Mouse (Mus musculus): Measurements from ENCODE around the gene Tubb3. TPM values are rescaled to one million over a fixed set of nuclear protein-coding genes. Genes with fewer than 3 reads are reported as not detected.

The Tubb3 gene
- 0.85 TPM for polyA plus RNA-seq (2014; fragmentation: Illumina TruSeq; extraction: RNeasy Lipid Tissue Mini Kit (QIAGEN cat#74804); ENCODE audit: low read depth, low replicate concordance)

DNA sequence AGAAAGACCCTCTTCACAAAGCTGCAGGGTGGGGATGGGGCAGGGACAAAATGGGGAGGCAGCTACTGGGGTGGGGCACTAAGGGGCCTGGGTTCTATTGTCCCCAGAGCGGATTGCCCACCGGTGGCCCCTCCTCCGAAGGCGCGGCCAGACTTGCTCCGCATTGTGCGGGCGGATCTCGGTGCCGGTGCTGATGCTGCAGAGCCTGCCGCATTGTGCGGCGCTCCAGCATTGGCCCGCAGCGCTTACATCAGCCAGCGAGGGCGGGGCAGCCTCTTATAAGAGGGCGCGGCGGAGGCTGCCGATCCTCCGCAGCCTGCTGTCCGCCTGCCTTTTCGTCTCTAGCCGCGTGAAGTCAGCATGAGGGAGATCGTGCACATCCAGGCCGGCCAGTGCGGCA, at the start of gene Tubb3:
Gene Tubb3 (plus strand): TSS at position 179 of the 400 bp plus-strand sequence.

DNA sequence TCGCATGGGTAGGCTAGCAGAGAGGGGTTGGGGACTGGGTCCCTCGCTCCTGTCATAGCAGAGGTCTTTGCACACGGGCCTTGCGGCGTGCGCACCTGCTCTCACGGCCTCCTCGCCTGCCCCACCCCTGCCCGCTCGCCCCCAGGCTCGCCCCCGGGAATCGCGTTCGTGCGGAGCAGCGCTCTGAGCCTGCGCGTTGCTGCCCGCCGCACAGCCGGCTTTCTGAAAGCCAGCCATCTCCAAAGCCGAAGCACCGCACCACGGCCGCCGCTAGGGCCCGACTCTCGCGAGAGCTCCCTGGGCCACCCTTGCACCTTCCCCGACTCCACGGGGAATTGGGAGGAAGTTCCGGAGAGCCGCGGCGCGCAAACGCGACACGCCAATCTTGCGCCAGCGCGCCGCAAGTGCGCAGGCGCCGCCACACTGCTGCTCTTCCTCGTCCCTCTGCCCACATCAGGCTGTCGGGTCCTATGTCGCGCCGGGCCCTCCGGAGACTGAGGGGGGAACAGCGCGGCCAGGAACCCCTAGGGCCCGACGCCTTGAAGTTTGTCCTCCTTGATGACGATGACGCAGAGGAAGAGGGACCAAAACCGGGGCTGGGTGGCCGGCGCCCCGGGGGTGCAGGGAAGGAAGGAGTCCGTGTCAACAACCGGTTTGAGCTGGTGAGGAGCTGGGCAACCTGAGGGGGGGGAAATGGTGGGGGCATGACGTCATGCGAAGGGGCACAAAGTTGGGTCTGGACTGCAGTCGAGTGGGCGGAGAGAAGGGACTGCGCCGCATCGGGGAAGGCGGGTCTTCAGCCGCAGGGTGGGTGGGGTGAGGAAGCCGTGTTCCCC, 37.6 kb upstream of the Tubb3 start, which contains the start of gene Tcf25:
Gene Tcf25 (plus strand): TSS at position 351 of the 836 bp plus-strand sequence.

DNA sequence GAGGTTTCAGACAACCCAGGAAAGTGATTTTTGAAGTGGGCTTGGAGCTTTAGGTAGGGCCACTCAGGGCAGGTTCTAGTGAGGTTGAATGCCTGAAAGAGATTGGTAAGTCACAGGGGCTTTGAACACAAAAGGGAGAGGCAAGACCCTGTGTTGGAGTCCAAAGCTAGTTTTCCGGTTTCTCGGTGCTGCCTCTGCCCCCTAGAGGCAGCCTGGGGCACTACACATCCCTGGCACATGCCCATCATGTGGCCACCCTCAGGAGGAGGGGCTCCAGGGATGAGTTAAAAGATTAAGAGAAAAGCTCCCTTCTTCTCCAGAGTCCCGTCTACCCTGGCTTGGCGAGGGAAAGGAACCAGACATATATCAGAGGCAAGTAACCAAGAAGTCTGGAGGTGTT, 4.4 kb upstream of the Tubb3 start, which contains the start of gene Mc1r:
Gene Mc1r (plus strand): TSS at position 322 of the 400 bp plus-strand sequence.

DNA sequence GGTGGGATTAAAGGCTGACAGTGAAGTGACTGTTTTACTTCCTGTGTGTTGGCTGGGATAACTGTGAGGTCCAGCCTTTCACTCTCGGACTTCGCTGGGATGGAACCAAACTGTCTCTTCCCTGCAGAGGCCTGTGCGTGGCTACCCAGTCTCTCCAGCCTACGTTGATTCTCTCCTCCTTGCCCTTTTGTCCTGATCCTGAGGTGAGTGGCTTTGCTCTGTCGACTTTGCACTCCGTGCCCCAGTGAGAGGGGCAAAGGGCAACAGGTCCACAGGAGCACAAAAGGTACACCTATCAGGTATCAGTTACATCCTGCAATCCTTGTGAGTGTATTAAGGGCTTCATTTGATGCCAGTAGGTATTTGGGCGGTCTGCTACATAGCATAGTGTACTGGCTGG, 12.2 kb downstream of the Tubb3 start, which contains the start of gene Def8:
Gene Def8 (plus strand): TSS at position 87 of the 400 bp plus-strand sequence.

Other genes with a start within 250 kb of the Tubb3 start
- gene Dpep1, start 225.2 kb upstream of the Tubb3 start, polyA plus RNA-seq (2014; fragmentation: Illumina TruSeq; extraction: RNeasy Lipid Tissue Mini Kit (QIAGEN cat#74804); ENCODE audit: low read depth, low replicate concordance): 33.6 TPM
- gene Chmp1a, start 198.7 kb upstream of the Tubb3 start, polyA plus RNA-seq (2014; fragmentation: Illumina TruSeq; extraction: RNeasy Lipid Tissue Mini Kit (QIAGEN cat#74804); ENCODE audit: low read depth, low replicate concordance): 16.8 TPM
- gene Spata33, start 198.6 kb upstream of the Tubb3 start, polyA plus RNA-seq (2014; fragmentation: Illumina TruSeq; extraction: RNeasy Lipid Tissue Mini Kit (QIAGEN cat#74804); ENCODE audit: low read depth, low replicate concordance): 0.60 TPM
- gene Cdk10, start 186.6 kb upstream of the Tubb3 start, polyA plus RNA-seq (2014; fragmentation: Illumina TruSeq; extraction: RNeasy Lipid Tissue Mini Kit (QIAGEN cat#74804); ENCODE audit: low read depth, low replicate concordance): 5.6 TPM
- not detected for gene Spata2l, start 175.2 kb upstream of the Tubb3 start, polyA plus RNA-seq (2014; fragmentation: Illumina TruSeq; extraction: RNeasy Lipid Tissue Mini Kit (QIAGEN cat#74804); ENCODE audit: low read depth, low replicate concordance)
- 2.1 TPM for gene Zfp276, start 157.2 kb upstream of the Tubb3 start, polyA plus RNA-seq (2014; fragmentation: Illumina TruSeq; extraction: RNeasy Lipid Tissue Mini Kit (QIAGEN cat#74804); ENCODE audit: low read depth, low replicate concordance)
- 1.4 TPM for gene Vps9d1, start 157.1 kb upstream of the Tubb3 start, polyA plus RNA-seq (2014; fragmentation: Illumina TruSeq; extraction: RNeasy Lipid Tissue Mini Kit (QIAGEN cat#74804); ENCODE audit: low read depth, low replicate concordance)
- gene Fanca, start 92.8 kb upstream of the Tubb3 start, polyA plus RNA-seq (2014; fragmentation: Illumina TruSeq; extraction: RNeasy Lipid Tissue Mini Kit (QIAGEN cat#74804); ENCODE audit: low read depth, low replicate concordance): 0.35 TPM
- gene Spire2, start 78.7 kb upstream of the Tubb3 start, polyA plus RNA-seq (2014; fragmentation: Illumina TruSeq; extraction: RNeasy Lipid Tissue Mini Kit (QIAGEN cat#74804); ENCODE audit: low read depth, low replicate concordance): 1.7 TPM
- gene Tcf25, start 37.7 kb upstream of the Tubb3 start, polyA plus RNA-seq (2014; fragmentation: Illumina TruSeq; extraction: RNeasy Lipid Tissue Mini Kit (QIAGEN cat#74804); ENCODE audit: low read depth, low replicate concordance): 295 TPM
- not detected for gene Mc1r, start 4.3 kb upstream of the Tubb3 start, polyA plus RNA-seq (2014; fragmentation: Illumina TruSeq; extraction: RNeasy Lipid Tissue Mini Kit (QIAGEN cat#74804); ENCODE audit: low read depth, low replicate concordance)
- gene Def8, start 12.1 kb downstream of the Tubb3 start, polyA plus RNA-seq (2014; fragmentation: Illumina TruSeq; extraction: RNeasy Lipid Tissue Mini Kit (QIAGEN cat#74804); ENCODE audit: low read depth, low replicate concordance): 1.9 TPM
- gene Afg3l1, start 66.5 kb downstream of the Tubb3 start, polyA plus RNA-seq (2014; fragmentation: Illumina TruSeq; extraction: RNeasy Lipid Tissue Mini Kit (QIAGEN cat#74804); ENCODE audit: low read depth, low replicate concordance): 8.0 TPM
- gene Dbndd1, start 104.0 kb downstream of the Tubb3 start, polyA plus RNA-seq (2014; fragmentation: Illumina TruSeq; extraction: RNeasy Lipid Tissue Mini Kit (QIAGEN cat#74804); ENCODE audit: low read depth, low replicate concordance): not detected
- 0.91 TPM for gene Gas8, start 107.4 kb downstream of the Tubb3 start, polyA plus RNA-seq (2014; fragmentation: Illumina TruSeq; extraction: RNeasy Lipid Tissue Mini Kit (QIAGEN cat#74804); ENCODE audit: low read depth, low replicate concordance)
- gene Rhou, start 242.5 kb downstream of the Tubb3 start, polyA plus RNA-seq (2014; fragmentation: Illumina TruSeq; extraction: RNeasy Lipid Tissue Mini Kit (QIAGEN cat#74804); ENCODE audit: low read depth, low replicate concordance): 18.6 TPM

All from sigmoid colon, adult 10 weeks (tissue).